Mouse (Mus musculus): ENCODE data around the gene 1700034I23Rik.
"Not testable (repeated sequence)": the region's sequence is repeated elsewhere in the genome, so short reads cannot be mapped to it uniquely, and the experiment has no call there.

The 1700034I23Rik gene

GRCm38 (mm10) chr3:40902443-40902842 is at the start of gene 1700034I23Rik:
1700034I23Rik (minus strand) TSS chr3:40902543.
- DNase-seq, result not testable (repeated sequence)

- DNase-seq, result peak in 1 of 2 experiments; percentile 9
These were observed 49.0 kb upstream of the 1700034I23Rik start for GRCm38 (mm10) chr3:40951365-40951764.

GRCm38 (mm10) chr3:40950601-40951201 is 48.4 kb upstream of the 1700034I23Rik start:
- DNase-seq, result peak in 1 of 2 experiments; percentile 55

- DNase-seq, result peak; percentile 56 to 66
These were observed 47.7 kb upstream of the 1700034I23Rik start for GRCm38 (mm10) chr3:40949903-40950600.

GRCm38 (mm10) chr3:40949170-40949902 is 47.0 kb upstream of the 1700034I23Rik start, which contains the start of gene Larp1b:
Larp1b (plus strand) TSS chr3:40949828.
- DNase-seq, result peak; percentile 100

- no peak for DNase-seq
These were observed 36.7 kb upstream of the 1700034I23Rik start for GRCm38 (mm10) chr3:40939019-40939418.

- DNase-seq, result no peak
These were observed 36.2 kb upstream of the 1700034I23Rik start for GRCm38 (mm10) chr3:40938592-40938991.

- DNase-seq, result no peak
These were observed 35.8 kb upstream of the 1700034I23Rik start for GRCm38 (mm10) chr3:40938189-40938588.

- DNase-seq, result peak; percentile 28 to 59
These were observed 8.0 kb downstream of the 1700034I23Rik start for GRCm38 (mm10) chr3:40894336-40894735.

- DNase-seq, result peak; percentile 97 to 99
These were observed 8.5 kb downstream of the 1700034I23Rik start for GRCm38 (mm10) chr3:40893816-40894258.

GRCm38 (mm10) chr3:40853123-40853738 is 49.1 kb downstream of the 1700034I23Rik start:
- DNase-seq, result not testable (repeated sequence)

All from thymus, postnatal 36 days (tissue).